Mouse (Mus musculus): ENCODE data around the gene Rag2. TPM values are rescaled to one million over a fixed set of nuclear protein-coding genes. Genes with fewer than 3 reads are reported as not detected.
A peak's percentile ranks its signal among the peaks of the same experiment; 100 is the strongest.

Gene Rag2
- polyA plus RNA-seq, 1 experiment from 2014 or later = not detected

DNA sequence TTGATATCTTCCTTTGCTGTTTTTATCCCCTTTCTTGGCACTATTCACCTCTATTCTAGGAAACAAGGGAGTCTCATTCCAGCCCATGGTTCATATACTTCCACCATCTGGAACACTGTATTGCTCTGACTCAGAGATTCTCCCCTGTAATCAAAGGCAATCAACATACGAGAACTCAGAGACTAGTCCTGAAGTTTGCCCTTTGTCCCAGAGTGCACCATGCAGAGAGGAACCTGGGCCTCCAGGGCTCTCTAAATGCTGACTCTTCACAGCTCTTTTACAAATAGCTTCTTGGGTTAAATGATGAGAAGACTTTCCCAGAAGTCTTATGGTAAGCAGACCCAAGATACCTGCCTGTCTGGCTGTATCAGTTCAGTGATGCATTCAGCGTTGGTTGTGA is 36.0 kb downstream of the Rag2 start:
- ATAC-seq (ENCODE audit: low FRiP score, low read depth) = no peak
- Histone ChIP-seq H3K9ac (replicated peaks) (no peak overlapping the region), H3K9me3 (no peaks in the 10 kb centered on the region), H3K4me2 (replicated peaks) (no peak overlapping the region), H3K27ac (replicated peaks) (no peak overlapping the region), H3K36me3 (no peaks in the 10 kb centered on the region), H3K4me3 (no peak overlapping the region), H3K27me3 (no peaks in the 10 kb centered on the region), H3K4me1 (peaks cover 2% of the 10 kb centered on the region)
- WGBS = 83% methylated on average over 2 of the region's 2 CpGs

DNA sequence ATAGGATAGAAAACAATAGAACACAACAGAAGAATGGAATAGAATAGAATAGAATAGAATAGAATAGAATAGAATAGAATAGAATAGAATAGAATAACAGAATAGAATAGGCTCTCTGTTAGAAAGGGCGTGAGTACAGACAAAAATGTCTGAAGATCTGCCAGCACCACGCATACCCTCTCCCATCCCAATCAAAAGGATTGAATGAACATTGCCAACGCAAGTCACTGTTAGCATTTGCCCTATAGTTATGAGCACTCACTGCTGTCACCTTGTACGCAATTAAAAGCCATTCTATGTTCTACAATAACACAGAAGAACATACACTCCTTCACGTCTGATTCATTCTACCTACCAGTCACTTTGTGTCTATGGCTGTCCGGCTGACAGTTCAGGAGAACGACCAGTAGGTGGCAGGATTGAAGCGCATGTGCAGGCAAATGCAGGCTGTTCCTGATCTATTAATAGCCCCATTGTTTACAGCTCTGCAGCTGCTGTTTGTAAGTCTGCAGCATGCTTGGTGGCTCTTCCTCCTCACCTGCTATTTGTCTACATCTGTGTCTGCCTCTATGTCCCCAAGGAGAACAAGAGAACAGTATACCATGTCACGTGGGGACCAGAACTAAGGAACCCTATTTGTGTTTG is 40.7 kb downstream of the Rag2 start:
- H3K27me3 ChIP-seq = no peaks in the 10 kb centered on the region
- H3K4me1 ChIP-seq = peaks cover 5% of the 10 kb centered on the region
- H3K4me2 ChIP-seq (replicated peaks) = no peak overlapping the region
- WGBS = 21% methylated on average over 9 of the region's 9 CpGs
- H3K36me3 ChIP-seq = no peaks in the 10 kb centered on the region
- no peak overlapping the region for H3K4me3 ChIP-seq
- no peak overlapping the region for H3K9ac ChIP-seq (replicated peaks)
- no peaks in the 10 kb centered on the region for H3K9me3 ChIP-seq
- H3K27ac ChIP-seq (replicated peaks) = 0 out of 2 replicates have a peak overlapping the region, but pooled peaks have one; percentile 3
- ATAC-seq (ENCODE audit: low FRiP score, low read depth) = peak; percentile 91

DNA sequence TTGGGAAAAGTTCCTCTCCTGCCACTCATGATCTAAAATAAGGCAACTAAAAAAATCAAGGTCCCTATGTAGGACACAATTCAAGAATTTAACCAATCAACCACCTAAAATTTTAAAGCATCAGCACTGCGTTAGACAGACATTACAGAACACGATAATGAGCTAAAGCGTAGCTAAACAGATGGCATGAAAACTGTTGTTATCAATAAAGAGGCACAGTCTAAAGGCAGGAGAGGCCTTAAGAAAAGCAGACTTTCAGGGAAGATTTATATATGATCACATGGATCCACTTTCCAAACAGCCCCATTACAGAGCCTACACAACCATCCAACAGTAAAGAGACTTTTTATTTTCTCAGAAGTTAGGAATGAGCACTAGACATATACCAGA is 41.2 kb downstream of the Rag2 start:
- H3K4me1 ChIP-seq = peaks cover 5% of the 10 kb centered on the region
- ATAC-seq (ENCODE audit: low FRiP score, low read depth) = peak; percentile 57; the same call in 1 of the 2 replicates
- H3K36me3 ChIP-seq = no peaks in the 10 kb centered on the region
- H3K4me2 ChIP-seq (replicated peaks) = no peak overlapping the region
- no peaks in the 10 kb centered on the region for H3K27me3 ChIP-seq
- no peak overlapping the region for H3K4me3 ChIP-seq
- no peaks in the 10 kb centered on the region for H3K9me3 ChIP-seq
- H3K9ac ChIP-seq (replicated peaks) = no peak overlapping the region
- H3K27ac ChIP-seq (replicated peaks) = 0 out of 2 replicates have a peak overlapping the region, but pooled peaks have one; percentile 3
- WGBS = 90% methylated on average over 3 of the region's 3 CpGs

DNA sequence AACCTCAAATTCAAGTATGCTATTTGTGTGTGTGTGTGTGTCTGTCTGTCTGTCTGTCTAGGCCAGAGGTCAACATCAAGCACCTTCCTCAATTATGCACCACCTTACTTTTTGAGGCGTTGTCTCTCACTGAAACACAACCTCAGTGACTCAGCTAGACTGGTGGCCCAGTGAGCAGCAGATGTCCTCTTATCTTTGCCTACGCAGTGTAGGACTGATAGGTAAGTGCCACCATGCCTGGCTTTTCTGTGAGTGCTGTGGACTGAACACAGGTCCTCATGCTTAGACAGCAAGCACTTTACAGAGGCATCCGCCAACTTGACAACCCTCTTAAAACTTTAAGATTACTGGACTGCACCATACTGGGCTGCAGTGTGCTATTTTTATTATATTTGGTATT is 44.2 kb downstream of the Rag2 start:
- ATAC-seq (ENCODE audit: low FRiP score, low read depth) = no peak
- whole genome bisulfite sequencing = 95% methylated on average over 3 of the region's 3 CpGs
- no peaks in the 10 kb centered on the region for H3K27me3 ChIP-seq

DNA sequence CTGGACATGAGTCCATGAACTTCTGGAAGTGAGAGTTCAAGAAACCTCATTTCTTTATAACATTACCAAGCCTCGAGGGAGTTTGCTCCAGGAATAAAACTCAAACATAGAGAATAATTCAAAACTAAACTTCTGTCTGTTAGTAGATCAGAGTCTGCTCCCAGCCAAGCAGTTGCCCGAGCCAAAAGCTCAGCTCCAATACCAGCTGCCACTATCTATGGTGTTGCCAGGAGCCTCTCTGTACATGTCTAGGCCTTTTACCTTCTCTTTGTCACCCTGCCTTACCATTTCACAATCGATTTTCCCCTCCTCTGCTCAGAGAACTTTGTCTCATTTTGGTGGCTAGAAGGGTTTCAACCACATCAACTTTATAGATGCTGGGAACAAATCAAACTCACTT is 49.0 kb downstream of the Rag2 start:
- H3K4me1 ChIP-seq = no peaks in the 10 kb centered on the region
- H3K27ac ChIP-seq (replicated peaks) = no peak overlapping the region
- no peak for ATAC-seq (ENCODE audit: low FRiP score, low read depth)
- no peak overlapping the region for H3K4me3 ChIP-seq
- H3K9me3 ChIP-seq = no peaks in the 10 kb centered on the region
- 78% methylated on average over 3 of the region's 3 CpGs for WGBS
- H3K9ac ChIP-seq (replicated peaks) = no peak overlapping the region
- H3K4me2 ChIP-seq (replicated peaks) = no peak overlapping the region
- peaks cover 5% of the 10 kb centered on the region; the same call in 1 of the 2 replicates for H3K27me3 ChIP-seq
- no peaks in the 10 kb centered on the region for H3K36me3 ChIP-seq

More for the DNA sequence above, 44.2 kb downstream of the Rag2 start:
- Histone ChIP-seq H3K9ac (replicated peaks) (no peak overlapping the region), H3K4me2 (replicated peaks) (no peak overlapping the region), H3K27ac (replicated peaks) (no peak overlapping the region), H3K4me3 (no peak overlapping the region), H3K36me3 (no peaks in the 10 kb centered on the region), H3K9me3 (no peaks in the 10 kb centered on the region), H3K4me1 (peaks cover 5% of the 10 kb centered on the region)

DNA sequence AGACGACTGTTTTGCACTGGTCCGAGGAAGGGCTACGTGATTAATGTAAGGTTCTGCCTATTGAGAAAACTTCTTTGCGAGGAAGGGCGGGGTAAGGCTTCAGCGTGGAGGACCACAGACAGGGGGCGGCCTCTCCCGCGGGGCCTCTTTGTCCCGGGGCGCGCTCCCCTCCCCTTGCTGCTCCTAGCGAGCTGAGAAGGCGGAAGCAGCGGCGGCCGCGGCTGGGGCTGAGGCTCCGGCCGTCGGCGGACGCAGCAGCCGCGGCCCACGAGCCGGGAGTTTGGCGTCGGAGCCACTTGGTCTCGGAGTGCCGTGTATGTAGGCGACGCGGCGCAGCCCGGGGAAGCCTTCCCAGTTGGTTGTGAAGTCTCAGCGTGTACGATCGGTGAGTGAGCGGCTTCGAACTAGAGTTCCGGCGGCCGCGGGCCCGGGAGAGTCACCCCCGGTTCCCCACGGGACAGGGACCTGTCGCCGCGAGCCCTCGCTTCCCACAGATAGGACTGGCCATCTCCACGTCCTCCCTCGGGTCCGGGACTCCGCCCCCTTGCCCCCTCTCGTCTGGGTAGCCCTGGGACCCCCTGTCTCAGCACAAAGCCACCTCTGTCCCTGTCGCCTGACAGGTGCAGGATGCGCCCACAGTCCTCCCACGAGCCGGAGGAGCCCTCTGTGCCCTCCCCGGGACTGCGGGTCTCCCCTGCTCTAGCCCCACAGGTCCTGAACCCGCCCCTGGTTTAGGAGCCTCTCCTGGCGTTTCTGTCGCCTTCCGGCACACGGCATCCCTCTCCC is 53.9 kb downstream of the Rag2 start, which contains the start of gene Traf6:
Gene Traf6, plus strand, starts transcription at position 194 of the 786 bp plus-strand sequence.
- Histone ChIP-seq H3K4me3 (peak within 1 kb of the TSS; percentile 97), H3K9me3 (no peaks in the 10 kb centered on the region), H3K9ac (replicated peaks) (peak within 1 kb of the TSS; percentile 91), H3K36me3 (0 out of 2 replicates have a peak, but pooled peaks cover 5% of the 10 kb centered on the region), H3K27ac (replicated peaks) (peak within 1 kb of the TSS; percentile 77), H3K4me1 (peaks cover 11% of the 10 kb centered on the region), H3K27me3 (peaks cover 5% of the 10 kb centered on the region; the same call in 1 of the 2 replicates), H3K4me2 (replicated peaks) (peak within 1 kb of the TSS; percentile 72)
- WGBS = under 1% methylated on average over 68 of the region's 68 CpGs
- peak; percentile 92 for ATAC-seq (ENCODE audit: low FRiP score, low read depth)

DNA sequence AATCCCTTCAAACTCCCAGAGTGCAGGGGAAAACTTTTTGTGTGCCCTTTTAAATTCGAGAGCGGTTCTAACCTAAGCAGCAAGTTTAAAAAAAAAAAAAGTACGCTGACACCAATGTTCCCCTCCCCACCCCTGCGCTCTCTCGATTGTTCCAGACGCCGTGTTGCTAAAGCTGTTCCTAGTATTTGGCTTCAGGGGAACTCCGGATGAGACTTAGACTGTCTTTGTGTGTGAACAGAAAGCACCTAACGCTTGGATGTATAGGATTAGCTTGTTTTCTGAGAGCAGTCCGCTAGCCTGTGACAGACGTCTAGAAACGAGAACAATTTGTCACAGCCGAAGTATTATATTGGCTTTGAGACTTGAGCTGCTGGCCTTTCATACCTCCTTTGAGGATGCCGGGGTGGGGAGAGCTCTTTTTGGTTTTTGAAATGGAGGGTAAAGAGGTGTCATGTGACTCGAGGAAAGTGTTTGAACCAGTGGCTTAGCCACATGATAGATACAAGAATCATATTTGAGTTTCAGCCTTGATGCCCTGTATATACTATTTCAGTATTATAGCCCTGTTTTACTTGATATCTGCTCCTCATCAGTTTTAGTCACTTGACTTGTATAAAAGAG is 54.8 kb downstream of the Rag2 start:
- H3K9me3 ChIP-seq = no peaks in the 10 kb centered on the region
- peaks cover 10% of the 10 kb centered on the region; the same call in 1 of the 2 replicates for H3K36me3 ChIP-seq
- peak; percentile 59 for ATAC-seq (ENCODE audit: low FRiP score, low read depth)

More for the DNA sequence above, 54.8 kb downstream of the Rag2 start:
- Histone ChIP-seq H3K27ac (replicated peaks) (peak overlapping the region; percentile 77), H3K4me2 (replicated peaks) (peak overlapping the region; percentile 72), H3K4me3 (peak overlapping the region; percentile 97), H3K9ac (replicated peaks) (peak overlapping the region; percentile 91), H3K4me1 (peaks cover 11% of the 10 kb centered on the region), H3K27me3 (peaks cover 5% of the 10 kb centered on the region; the same call in 1 of the 2 replicates)
- WGBS = under 1% methylated on average over 15 of the region's 15 CpGs

Other genes starting within 250 kb of the Rag2 start
- 0.06 and 0.10 TPM in 2 replicates for gene Rag1, start 24.8 kb downstream of the Rag2 start, polyA plus RNA-seq (2016; fragmentation: Nextera tagmentation; extraction: Ambion mirVana)
- gene B230118H07Rik, start 24.8 kb downstream of the Rag2 start, polyA plus RNA-seq (2016; fragmentation: Nextera tagmentation; extraction: Ambion mirVana) = 47.3 and 56.2 TPM in 2 replicates
- gene Traf6, start 53.7 kb downstream of the Rag2 start, polyA plus RNA-seq (2016; fragmentation: Nextera tagmentation; extraction: Ambion mirVana) = 16.5 and 17.8 TPM in 2 replicates

All from midbrain, embryonic 12.5 days (tissue).